Mouse (Mus musculus): ENCODE measurements around the gene Cenpm.
"Not testable (repeated sequence)": the region's sequence is repeated elsewhere in the genome, so short reads cannot be mapped to it uniquely, and the experiment has no call there.

Cenpm gene

GRCm38 (mm10) chr15:82244115-82244804, at the start of gene Cenpm:
Gene Cenpm (minus strand): TSS chr15:82244748.
- DNase-seq (ENCODE audit: low spot score) = peak; percentile 93

- DNase-seq (ENCODE audit: low spot score) = no peak
Observed at GRCm38 (mm10) chr15:82294059-82294458, 49.5 kb upstream of the Cenpm start.

DNA sequence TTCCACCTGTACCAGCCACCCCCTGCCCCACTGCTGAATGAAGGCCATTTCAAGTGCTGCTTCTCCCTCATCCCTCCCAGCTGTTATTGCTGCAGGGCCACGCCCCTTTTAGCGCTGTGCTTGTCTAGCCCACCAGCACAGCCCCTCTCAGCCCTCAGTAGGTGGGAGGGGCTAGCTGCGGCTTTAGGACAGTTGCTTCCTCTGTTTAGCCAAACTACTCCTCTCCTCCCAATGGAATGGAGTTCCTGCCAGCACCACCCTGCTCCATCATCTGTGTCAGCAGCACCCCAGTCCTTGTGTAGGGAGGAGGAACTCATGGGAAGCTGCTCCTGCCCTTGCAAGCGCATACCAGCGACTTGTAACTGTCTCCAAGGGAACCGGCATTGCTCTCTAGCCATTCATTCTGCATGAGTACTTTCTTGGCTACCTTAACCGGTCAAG, 48.7 kb upstream of the Cenpm start:
- no peak for DNase-seq (ENCODE audit: low spot score)

DNA sequence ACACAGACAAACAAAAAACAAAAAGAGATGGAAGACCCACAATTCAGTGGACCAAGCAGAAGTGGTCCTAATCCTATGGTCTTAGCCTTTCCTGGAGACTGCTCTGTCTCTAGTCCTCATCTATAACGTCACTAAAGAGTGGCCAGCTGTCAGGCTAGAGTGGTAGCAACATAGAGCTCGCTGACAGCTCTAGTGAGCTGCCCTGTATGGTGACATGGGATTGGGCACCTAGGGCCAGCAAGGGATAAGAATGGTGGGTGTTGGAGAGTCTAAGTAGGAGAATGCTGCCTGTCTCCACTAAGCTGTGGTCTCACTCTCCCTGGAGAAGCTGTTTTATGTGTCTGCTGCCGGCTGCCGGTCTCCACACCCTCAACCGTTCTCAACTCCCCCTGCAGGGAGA, 48.3 kb upstream of the Cenpm start:
- no peak for DNase-seq (ENCODE audit: low spot score)

- DNase-seq (ENCODE audit: low spot score) = no peak
Observed at GRCm38 (mm10) chr15:82290252-82290651, 45.7 kb upstream of the Cenpm start.

DNA sequence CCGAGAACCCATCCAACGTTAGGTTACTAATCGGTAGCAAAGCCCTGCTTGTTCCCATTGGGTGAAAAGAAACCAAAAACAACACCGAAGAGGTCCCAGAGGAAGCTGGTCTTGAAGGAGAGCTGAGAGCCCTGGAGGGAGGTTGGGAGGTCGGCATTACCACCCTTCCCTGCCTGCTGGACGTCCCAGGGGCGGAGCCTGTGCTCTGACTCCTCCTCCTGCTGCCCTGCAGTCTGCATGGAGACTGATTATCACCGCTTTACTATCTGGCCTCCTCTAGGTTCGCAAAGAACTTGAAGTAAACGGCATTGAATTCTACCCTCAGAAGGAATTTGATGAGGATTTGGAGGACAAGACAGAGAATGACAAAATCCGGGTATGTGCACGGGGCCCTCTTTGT, 41.6 kb upstream of the Cenpm start:
- DNase-seq (ENCODE audit: low spot score) = no peak

- DNase-seq (ENCODE audit: low spot score) = no peak
Observed at GRCm38 (mm10) chr15:82280638-82281037, 36.1 kb upstream of the Cenpm start.

DNA sequence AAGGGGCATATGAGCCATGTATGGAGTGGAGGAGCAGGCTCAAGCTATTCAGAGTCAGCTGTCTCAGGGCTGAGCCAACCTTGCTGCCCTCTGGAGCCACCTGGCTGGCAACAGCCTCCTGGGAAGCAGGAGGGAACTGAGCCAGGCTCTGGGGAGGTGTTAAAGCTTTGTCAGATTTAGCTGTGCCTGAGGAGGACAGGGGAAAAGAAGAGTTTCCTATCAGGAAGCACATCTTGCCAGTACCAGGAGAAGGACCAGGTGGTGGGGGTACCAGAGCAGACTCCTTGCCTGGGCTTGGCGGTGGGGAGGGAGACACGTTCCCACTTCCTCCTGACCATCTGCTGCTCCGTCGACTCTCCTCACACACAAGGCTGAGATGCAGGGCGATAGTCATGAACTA, 33.0 kb upstream of the Cenpm start:
- no peak for DNase-seq (ENCODE audit: low spot score)

GRCm38 (mm10) chr15:82274927-82275901, 30.7 kb upstream of the Cenpm start:
- DNase-seq (ENCODE audit: low spot score) = no peak

GRCm38 (mm10) chr15:82274593-82274926, 30.0 kb upstream of the Cenpm start, which contains the start of gene Sept3:
Gene Sept3 (plus strand): TSS chr15:82274893.
- no peak for DNase-seq (ENCODE audit: low spot score)

DNA sequence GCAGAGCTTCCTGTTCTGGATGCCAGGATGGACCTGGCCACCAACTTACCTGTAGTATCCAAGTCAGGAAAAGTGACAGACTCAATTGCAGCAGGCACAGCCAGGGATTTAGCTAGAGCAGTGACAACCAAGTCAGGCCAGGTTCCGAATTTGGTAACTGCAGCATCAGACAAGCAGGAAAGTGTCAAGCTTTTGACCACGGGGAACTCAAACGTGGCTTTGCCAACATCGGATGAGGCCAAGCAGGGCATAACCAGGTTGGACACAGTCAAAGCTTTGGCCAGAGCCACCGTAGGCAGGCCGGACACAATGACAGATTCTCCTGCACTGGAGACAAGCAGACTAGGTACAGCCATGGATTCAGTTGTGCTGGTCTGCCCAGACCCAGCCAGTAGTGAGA, 27.7 kb upstream of the Cenpm start:
- DNase-seq (ENCODE audit: low spot score) = no peak

GRCm38 (mm10) chr15:82271201-82271600, 26.7 kb upstream of the Cenpm start:
- peak; percentile 89 for DNase-seq (ENCODE audit: low spot score)

GRCm38 (mm10) chr15:82268783-82269182, 24.2 kb upstream of the Cenpm start:
- DNase-seq (ENCODE audit: low spot score) = no peak

DNA sequence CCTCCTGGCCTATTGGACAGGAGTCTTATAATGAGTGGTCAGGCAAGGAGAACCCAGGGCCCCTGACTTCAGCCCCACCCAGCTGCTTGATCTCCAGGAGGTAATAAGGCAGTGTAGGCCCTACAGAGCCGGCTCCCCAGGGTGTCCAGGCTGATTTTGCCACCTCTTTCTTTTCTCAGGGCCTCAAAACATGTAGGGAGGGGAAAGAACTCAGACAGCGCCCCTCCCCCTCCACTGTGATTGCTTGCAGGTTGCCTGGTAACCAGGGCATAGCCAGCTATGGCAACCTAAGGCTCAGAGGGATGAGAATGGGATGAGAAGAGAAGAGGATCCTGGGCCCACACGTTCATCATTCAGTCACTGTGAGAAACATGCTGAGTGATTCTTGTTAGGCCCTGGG, 23.6 kb upstream of the Cenpm start:
- DNase-seq (ENCODE audit: low spot score) = no peak

- DNase-seq (ENCODE audit: low spot score) = peak; percentile 85
Observed at GRCm38 (mm10) chr15:82266356-82266755, 21.8 kb upstream of the Cenpm start.

- peak; percentile 89 for DNase-seq (ENCODE audit: low spot score)
Observed at GRCm38 (mm10) chr15:82259510-82259909, 15.0 kb upstream of the Cenpm start.

DNA sequence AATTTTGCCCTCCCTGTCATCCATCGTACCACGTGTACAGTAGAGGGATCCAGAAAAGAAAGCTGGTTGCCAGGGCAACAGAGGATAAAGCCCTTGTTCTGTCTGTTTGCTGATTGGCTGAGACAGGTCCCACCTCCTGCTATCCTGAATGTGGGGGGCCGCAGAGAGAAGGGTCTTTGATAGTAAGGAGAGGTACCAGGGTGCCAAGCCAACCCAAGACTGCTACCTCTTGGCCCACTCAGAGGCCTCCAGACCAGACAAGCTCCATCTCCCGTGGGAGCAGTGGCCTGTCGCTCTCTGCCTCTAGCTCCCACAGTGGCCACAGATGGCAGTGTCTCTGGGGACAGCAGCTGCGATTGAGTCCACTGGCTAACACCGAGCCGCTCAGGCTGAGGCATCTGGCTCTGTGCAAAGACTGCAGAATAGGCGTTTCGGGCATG, 11.4 kb upstream of the Cenpm start:
- DNase-seq (ENCODE audit: low spot score) = no peak

DNA sequence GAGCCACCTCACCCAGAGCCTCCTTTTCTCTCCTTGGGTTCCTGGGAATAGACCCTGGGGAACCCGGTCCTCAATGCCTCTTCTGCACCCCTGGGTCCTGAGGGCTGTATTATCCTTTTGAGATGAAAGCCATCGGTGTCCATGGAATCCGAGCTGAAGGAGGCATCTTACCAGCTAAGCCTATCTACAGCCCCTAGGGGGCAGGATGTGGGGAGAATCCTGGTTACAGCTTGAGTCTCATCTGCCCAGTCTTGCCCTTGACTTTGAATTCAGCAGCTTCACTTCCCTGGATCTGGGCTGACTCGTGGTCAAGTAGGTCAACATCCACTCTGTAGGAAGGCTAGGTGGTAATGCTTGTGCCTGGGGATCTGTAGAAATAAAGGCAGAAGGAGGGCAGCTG, 10.7 kb upstream of the Cenpm start:
- no peak for DNase-seq (ENCODE audit: low spot score)

DNA sequence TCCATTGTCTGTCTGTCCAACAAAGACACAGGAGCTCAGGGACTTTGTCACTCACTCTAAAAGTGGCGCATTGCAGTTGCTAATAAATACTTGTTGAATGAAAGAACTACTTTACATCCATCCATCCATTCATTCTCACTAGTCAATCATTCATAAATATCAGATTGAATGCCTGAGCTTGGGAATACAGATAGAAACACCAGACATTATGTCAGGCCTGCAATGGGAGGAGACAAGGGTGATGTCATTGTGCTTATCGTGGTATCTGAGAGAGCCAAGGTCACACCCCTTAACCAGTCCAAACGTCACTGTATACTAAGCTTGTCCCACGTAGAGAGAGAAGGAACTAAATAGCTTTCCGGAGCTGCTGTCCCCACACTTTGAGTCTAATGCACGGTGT, 7.5 kb upstream of the Cenpm start, which contains the start of gene 1500009C09Rik:
1500009C09Rik (plus strand) TSS at position 301 of the 400 bp plus-strand sequence.
- no peak for DNase-seq (ENCODE audit: low spot score)

- DNase-seq (ENCODE audit: low spot score) = no peak
Observed at GRCm38 (mm10) chr15:82251579-82251978, 7.0 kb upstream of the Cenpm start.

GRCm38 (mm10) chr15:82247131-82247776, 2.7 kb upstream of the Cenpm start:
- no peak for DNase-seq (ENCODE audit: low spot score)

GRCm38 (mm10) chr15:82244805-82245161, 235 bp upstream of the Cenpm start:
- not testable (repeated sequence) for DNase-seq (ENCODE audit: low spot score)

DNA sequence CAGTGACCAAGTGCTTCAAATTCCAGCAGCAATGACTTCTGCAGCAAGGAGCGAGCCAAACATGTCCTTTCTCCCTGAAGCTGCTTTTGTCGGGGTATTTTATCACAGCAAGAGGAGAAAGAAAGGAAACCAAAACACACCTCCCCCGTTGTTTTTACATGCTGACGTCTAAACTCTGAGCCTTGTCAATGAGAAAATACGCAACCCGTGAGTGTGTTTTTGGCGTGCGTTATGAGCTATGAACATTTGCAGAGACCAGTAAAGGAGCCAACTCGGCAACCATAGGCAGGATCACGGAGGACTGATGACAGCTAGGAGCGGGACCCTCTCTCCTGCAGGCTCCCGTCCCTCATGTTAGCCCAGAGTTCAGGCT, 820 bp downstream of the Cenpm start:
- no peak for DNase-seq (ENCODE audit: low spot score)

Data from testis, postnatal 10 days (tissue).